Mouse (Mus musculus) c-Kit-positive CD71-positive TER-119-positive erythroid progenitor cells, embryonic 14.5 days (primary cell): ENCODE measurements around the gene Ifit1.
A peak's percentile ranks its signal among the peaks of the same experiment; 100 is the strongest.

ENCODE experiments used
- DNase-seq: peaks from one replicate; pipeline ENCODE4 v3.0.0-alpha.2; 2013; ENCODE audit warnings: low spot score

The Ifit1 gene

GRCm38 (mm10) chr19:34655227-34655805, 14.6 kb downstream of the Ifit1 start:
- no peak for DNase-seq

- DNase-seq = peak; percentile 74
Observed at GRCm38 (mm10) chr19:34656511-34657298, 16.0 kb downstream of the Ifit1 start.

- peak; percentile 73 for DNase-seq
Observed at GRCm38 (mm10) chr19:34662067-34662507, 21.4 kb downstream of the Ifit1 start.

- no peak for DNase-seq
Observed at GRCm38 (mm10) chr19:34662740-34663139, 22.1 kb downstream of the Ifit1 start.

- DNase-seq = peak; percentile 58
Observed at GRCm38 (mm10) chr19:34666127-34666526, 25.5 kb downstream of the Ifit1 start.

GRCm38 (mm10) chr19:34673476-34673875, 32.8 kb downstream of the Ifit1 start:
- no peak for DNase-seq

GRCm38 (mm10) chr19:34678428-34678827, 37.8 kb downstream of the Ifit1 start:
- no peak for DNase-seq

GRCm38 (mm10) chr19:34684857-34685256, 44.2 kb downstream of the Ifit1 start:
- no peak for DNase-seq

- DNase-seq = no peak
Observed at GRCm38 (mm10) chr19:34685530-34685929, 44.9 kb downstream of the Ifit1 start.

- DNase-seq = no peak
Observed at GRCm38 (mm10) chr19:34691402-34691801, 50.7 kb downstream of the Ifit1 start.

GRCm38 (mm10) chr19:34696352-34696986, 55.8 kb downstream of the Ifit1 start:
- DNase-seq = no peak

GRCm38 (mm10) chr19:34697461-34697860, 56.8 kb downstream of the Ifit1 start:
- DNase-seq = no peak

GRCm38 (mm10) chr19:34698432-34698831, 57.8 kb downstream of the Ifit1 start:
- no peak for DNase-seq

GRCm38 (mm10) chr19:34698852-34699251, 58.2 kb downstream of the Ifit1 start:
- no peak for DNase-seq

- DNase-seq = no peak
Observed at GRCm38 (mm10) chr19:34699300-34699699, 58.6 kb downstream of the Ifit1 start.
